Mouse (Mus musculus) cerebellum, adult 2 months (tissue): ENCODE data around the gene Toe1.

Experiments used
- CTCF ChIP-seq: fragments of 200-500 bp; IDR thresholded peaks from 2 replicates; pipeline ENCODE4 v1.5.1; 2011; ENCODE audit warnings: low read depth, mild to moderate bottlenecking, control low read depth, low read length, moderate library complexity, borderline replicate concordance; ENCODE audit not compliant: insufficient read depth
- POLR2A ChIP-seq: fragments of 200-500 bp; IDR thresholded peaks from 2 replicates; pipeline ENCODE4 v1.6.1; 2011; ENCODE audit warnings: low read length, control low read depth, borderline replicate concordance; ENCODE audit not compliant: insufficient read depth

GRCm38 (mm10) chr4:116796442-116797110 is 10.9 kb downstream of the Toe1 start:
- no peak for TF ChIP-seq POLR2A
- no peak for TF ChIP-seq CTCF
